Mouse (Mus musculus) urinary bladder, adult 18-20 months (tissue): ENCODE results near the gene Kcna2.

Experiments used
- DNase-seq, 2 experiments: peaks; one replicate each; pipeline ENCODE4 v3.0.0; 2022; ENCODE audit warnings: low spot score in 2 of 2, mixed read lengths in 2 of 2

Gene Kcna2

DNA sequence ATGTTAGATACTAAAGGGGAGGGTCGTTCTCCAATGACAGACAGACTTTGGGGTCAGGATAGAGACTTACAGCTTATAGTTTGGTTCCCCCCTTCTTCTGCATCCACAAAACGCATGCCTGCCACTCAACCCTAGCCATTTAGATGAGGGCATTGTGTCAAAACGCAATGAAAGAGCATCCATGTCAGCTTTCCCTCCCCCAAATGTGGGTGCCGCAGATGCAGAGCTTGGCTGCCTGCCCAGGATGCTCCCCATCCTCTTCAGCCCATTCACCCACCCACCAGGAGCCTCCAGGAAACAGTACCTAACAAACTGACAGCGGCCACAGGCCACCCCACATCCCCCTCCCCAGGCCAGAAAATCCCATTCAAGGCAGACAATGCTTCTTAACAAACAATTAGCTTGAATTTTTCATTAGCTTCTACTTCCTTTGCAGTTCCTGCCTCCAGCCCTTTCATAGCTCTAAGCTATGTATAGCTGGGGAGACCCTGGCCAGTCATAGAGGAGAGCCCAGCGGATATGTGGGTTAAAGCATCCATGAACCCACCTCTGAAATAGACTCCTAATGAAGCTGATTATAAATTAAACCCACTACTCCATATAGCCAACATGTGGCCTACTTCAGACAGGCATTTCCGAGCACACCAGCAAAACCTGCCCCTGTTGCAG is 50.1 kb downstream of the Kcna2 start:
- no peak for DNase-seq

DNA sequence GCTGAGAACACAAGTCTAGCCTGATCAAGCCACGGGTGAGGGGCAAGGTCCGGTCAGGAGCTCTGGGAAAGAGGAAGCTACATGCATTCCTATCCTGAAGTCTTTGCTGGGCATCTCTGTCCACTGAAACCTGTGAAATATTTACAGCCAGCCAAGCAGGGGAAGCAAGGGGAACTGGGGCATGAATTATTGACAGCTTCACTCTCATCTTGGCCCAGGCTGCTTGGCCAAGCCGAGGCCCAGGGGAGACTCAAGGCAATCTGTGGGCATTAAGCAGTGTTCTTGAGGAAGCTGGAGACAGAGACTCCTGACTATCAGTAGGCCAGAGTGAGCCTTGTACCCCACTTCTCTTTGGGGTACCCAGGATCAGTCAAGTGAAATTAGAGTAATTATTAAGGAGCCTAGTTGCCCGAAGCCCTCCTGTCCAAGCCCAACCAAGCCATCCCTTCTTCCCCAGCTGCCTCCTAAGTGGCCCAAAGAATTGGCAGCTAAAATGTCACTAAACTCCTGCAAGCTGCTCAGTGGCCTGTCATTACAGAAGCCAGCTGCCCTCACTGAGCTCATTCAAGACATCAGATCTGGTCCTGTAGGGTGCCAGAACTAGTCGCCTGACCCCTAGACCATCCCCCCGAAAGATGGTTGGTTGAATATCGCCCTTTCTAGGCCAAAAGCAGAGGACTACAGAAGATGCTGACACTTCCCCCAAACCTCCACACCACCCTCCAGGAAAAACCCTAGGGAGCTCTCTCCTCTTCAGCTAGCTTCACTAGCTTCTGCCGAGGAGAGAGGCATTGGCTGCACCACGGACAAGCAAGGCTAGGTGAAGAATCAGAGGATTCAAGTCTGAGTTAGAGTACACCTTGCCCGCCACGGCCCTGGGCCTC is 53.1 kb downstream of the Kcna2 start:
- DNase-seq: no peak

- no peak for DNase-seq
These were observed 57.9 kb downstream of the Kcna2 start for GRCm38 (mm10) chr3:107158856-107159255.

- DNase-seq: no peak
These were observed 58.5 kb downstream of the Kcna2 start for GRCm38 (mm10) chr3:107159418-107159817.

GRCm38 (mm10) chr3:107159859-107160324 is 58.9 kb downstream of the Kcna2 start:
- DNase-seq: no peak

DNA sequence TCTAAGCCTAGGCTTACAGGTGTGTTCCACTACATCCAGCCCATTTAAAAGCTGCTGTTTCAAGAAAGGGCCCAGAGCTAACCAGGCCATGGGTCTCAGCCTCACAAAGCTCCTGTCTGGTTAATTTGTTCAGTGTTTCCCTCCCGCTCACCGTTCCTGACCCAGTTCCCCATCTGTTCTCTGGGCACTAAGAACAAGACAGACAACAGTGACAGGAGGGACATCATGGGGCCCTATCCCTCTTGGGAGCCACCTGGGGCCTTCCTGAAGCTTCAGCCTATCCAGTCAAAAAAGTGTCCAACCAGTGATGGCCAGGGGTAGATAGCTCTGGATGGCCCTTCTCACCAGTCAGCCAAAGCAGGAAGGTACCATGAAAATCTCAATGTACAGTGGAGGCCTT is 61.8 kb downstream of the Kcna2 start:
- DNase-seq: no peak
